Mouse (Mus musculus) heart, adult 2 months (tissue): ENCODE measurements at regions not wholly inside any gene's neighbourhood (a gene's known extent, or its start where the extent isn't known, plus 50 kb on each side); places are given as distances from the start of the nearest gene placed in this dataset.
A peak's percentile ranks its signal among the peaks of the same experiment; 100 is the strongest.

ENCODE experiments used
- DNase-seq, 2 experiments: peaks; one replicate each; pipeline ENCODE4 v3.0.0; 2021
- H3K27ac ChIP-seq: fragments of 200-600 bp; 2 replicates; pipeline ENCODE4 v1.8.1; 2022
- H3K27me3 ChIP-seq: fragments of 200-500 bp; 2 replicates; pipeline ENCODE4 v1.6.1; 2012; ENCODE audit warnings: mild to moderate bottlenecking, low read length, inconsistent platforms, mixed read lengths; ENCODE audit not compliant: control insufficient read depth, insufficient read depth
- H3K36me3 ChIP-seq: fragments of 200-500 bp; 2 replicates; pipeline ENCODE4 v1.6.1; 2012; ENCODE audit warnings: low read length, inconsistent platforms; ENCODE audit not compliant: control insufficient read depth, insufficient read depth
- H3K4me1 ChIP-seq: fragments of 200-500 bp; 2 replicates; pipeline ENCODE4 v1.6.1; 2011; ENCODE audit warnings: low read length; ENCODE audit not compliant: control insufficient read depth, insufficient read depth
- H3K4me3 ChIP-seq: fragments of 200-600 bp; 2 replicates; pipeline ENCODE4 v1.8.1; 2022
- H3K79me2 ChIP-seq: fragments of 200-500 bp; replicated peaks from 2 replicates; pipeline ENCODE4 v1.6.1; 2012; ENCODE audit warnings: mild to moderate bottlenecking, inconsistent platforms, low read length, moderate library complexity, mixed read lengths; ENCODE audit not compliant: control insufficient read depth, insufficient read depth
- H3K9ac ChIP-seq: fragments of 200-500 bp; 2 replicates; pipeline ENCODE4 v1.6.1; 2012; ENCODE audit warnings: low read depth, mild to moderate bottlenecking, control low read depth, inconsistent platforms, low read length, mixed read lengths
- CTCF ChIP-seq: fragments of 200-600 bp; IDR thresholded peaks from 2 replicates; pipeline ENCODE4 v1.8.1; 2022; ENCODE audit warnings: antibody characterized with exemption, mild to moderate bottlenecking, moderate library complexity
- EP300 ChIP-seq: fragments of 200-500 bp; IDR thresholded peaks from 2 replicates; pipeline ENCODE4 v1.6.1; 2011; ENCODE audit warnings: low read depth, low read length, control low read depth; ENCODE audit not compliant: insufficient read depth
- POLR2A ChIP-seq: fragments of 200-500 bp; IDR thresholded peaks from 2 replicates; pipeline ENCODE4 v1.6.1; 2011; ENCODE audit warnings: mild to moderate bottlenecking, low read depth, low read length, control low read depth; ENCODE audit not compliant: insufficient read depth
- WGBS: fragments of 180-500 bp; shearing (Covaris S2); methylation state at CpG from one replicate; pipeline ENCODE4 v1.1.7; 2018; 5-methylcytosine and 5-hydroxymethylcytosine counted together
- intact Hi-C: fragments of 180-260 bp; cut with DNase I; formaldehyde crosslinking; loops from one replicate; pipeline ENCODE4 v1.15.1; 2025

- intact Hi-C loops: loop anchor here (5.0 kb wide), 1 partner anchor 181 kb away; no protein-coding TSS in a partner anchor
- no peak overlapping the region for H3K9ac ChIP-seq
- H3K27me3 ChIP-seq: no peaks in the 10 kb centered on the region
- H3K36me3 ChIP-seq: no peaks in the 10 kb centered on the region
- TF ChIP-seq POLR2A (no peak), EP300 (no peak), CTCF (peak; percentile 53)
- H3K79me2 ChIP-seq: no peaks in the 10 kb centered on the region
- H3K4me1 ChIP-seq: no peaks in the 10 kb centered on the region
- DNase-seq: no peak
- WGBS: 0% methylated on average over 1 of the region's 1 CpGs
- no peak overlapping the region for H3K4me3 ChIP-seq
- no peak overlapping the region for H3K27ac ChIP-seq
Measured at GRCm38 (mm10) chr8:49708701-49709100, 865.0 kb upstream of the Tenm3 start.

GRCm38 (mm10) chr8:49699058-49699457, 855.3 kb upstream of the Tenm3 start:
- Histone ChIP-seq H3K4me3 (no peak overlapping the region), H3K27ac (no peak overlapping the region), H3K9ac (no peak overlapping the region), H3K4me1 (no peaks in the 10 kb centered on the region), H3K79me2 (no peaks in the 10 kb centered on the region), H3K27me3 (no peaks in the 10 kb centered on the region), H3K36me3 (no peaks in the 10 kb centered on the region)
- WGBS: 76% methylated on average over 4 of the region's 4 CpGs
- intact Hi-C loops: no loop called here
- no peak for DNase-seq
- no peak for TF ChIP-seq POLR2A

GRCm38 (mm10) chr8:49696709-49697108, 853.0 kb upstream of the Tenm3 start:
- Histone ChIP-seq H3K9ac (no peak overlapping the region), H3K36me3 (no peaks in the 10 kb centered on the region), H3K27me3 (no peaks in the 10 kb centered on the region), H3K4me3 (no peak overlapping the region), H3K79me2 (no peaks in the 10 kb centered on the region), H3K27ac (no peak overlapping the region), H3K4me1 (no peaks in the 10 kb centered on the region)
- TF ChIP-seq CTCF: no peak
- 45% methylated on average over 2 of the region's 2 CpGs for whole genome bisulfite sequencing
- intact Hi-C loops: no loop called here
- no peak for DNase-seq
